Mouse (Mus musculus): ENCODE data around the gene Fads3.

Gene Fads3

DNA sequence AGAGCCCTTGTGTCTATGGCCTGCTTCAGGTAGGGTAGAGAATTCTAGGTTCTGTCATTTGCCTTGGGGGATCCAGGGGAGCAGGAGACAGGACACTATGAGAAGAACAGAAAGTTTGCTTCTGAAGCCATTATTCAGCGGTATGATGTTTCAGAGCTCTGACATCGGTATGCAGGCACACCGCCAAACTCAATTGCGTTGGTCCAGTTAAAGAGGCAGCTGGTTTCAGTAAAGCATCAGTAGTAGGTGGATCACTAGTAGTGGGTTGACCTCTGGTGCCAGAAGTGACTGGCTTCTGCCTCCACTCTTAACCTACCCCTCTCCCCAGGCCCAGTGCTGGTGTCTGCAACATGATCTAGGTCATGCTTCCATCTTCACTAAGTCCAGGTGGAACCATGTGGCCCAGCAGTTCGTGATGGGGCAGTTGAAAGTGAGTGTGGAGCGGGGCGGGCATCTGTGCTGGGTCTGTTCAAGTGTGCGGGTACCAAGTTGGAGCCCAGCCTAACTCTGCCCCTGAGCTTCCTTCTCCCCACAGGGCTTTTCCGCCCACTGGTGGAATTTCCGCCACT lies 12.4 kb downstream of the Fads3 start:
- no peak for DNase-seq (ENCODE audit: low spot score)

DNA sequence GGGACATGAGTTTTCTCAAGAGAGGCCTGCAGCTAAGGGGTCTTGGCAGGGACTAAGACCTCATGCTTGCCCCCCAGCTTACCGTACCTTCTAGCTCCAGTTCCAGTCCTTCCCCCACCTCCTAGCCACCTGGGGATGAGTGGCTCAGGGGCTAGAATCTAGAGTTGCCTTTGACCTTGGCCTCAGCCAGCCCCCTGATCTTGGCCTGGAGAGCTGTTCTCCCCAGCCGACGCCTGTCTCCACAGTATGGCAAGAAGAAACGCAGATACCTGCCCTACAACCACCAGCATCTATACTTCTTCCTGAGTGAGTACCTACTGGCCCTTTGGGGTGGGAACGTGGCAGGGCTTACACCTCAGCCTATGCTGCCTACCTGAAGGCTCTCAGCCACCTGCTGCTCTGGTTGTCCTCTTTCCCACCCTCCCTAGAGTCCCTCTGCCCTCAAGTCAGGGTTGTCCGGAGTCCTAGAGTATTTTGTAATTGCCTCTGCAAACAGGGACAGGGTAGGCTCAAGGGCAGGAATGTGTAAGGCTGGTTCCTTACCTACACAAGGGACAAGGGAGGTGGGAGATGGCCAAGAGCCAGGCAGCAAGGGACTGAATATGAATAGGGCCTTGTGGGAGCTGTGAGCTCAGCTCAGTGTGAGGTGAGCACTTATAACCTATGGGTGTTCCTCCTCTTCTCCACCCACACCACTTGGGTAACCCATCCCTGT lies 13.1 kb downstream of the Fads3 start:
- no peak for DNase-seq (ENCODE audit: low spot score)

DNA sequence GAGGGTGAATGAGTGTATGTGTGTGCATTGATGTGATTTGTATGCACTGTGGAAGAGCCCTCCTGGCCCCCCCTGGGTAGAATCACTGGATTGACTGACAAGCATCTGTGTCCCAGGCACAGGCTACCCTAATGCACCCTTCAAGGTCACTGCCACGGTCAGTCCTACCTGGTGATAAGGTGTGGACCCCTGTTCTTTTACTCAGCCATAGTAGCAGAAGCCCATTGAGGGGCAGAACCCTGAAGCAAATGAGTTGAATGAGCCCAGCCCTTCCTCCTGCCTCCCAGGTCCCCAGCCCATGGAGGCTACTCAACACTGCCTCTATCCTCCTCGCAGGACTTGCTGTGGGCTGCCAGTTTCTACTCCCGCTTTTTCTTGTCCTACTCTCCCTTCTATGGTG lies 13.9 kb downstream of the Fads3 start:
- DNase-seq (ENCODE audit: low spot score), result no peak

- no peak for DNase-seq (ENCODE audit: low spot score)
Measured at GRCm38 (mm10) chr19:10055783-10056660, 14.7 kb downstream of the Fads3 start.

DNA sequence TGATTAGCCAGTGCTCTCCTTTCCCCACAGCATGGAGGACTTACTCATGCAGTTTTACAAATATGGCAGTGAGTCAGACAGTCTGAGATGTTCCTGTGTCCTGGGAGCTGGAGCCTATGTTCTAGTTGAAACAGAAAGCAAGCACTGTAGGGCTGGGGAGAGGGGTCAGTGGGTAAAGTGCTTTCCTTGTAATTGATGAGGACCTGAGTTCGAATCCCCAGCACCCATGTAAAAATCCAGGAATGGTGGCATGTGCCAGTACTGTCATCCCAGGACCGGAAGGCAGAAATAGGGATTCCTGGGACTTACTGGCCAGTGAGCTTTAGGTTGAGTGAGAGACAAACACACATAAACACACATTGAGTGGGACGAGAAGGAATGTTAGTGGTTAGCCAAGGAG lies 15.3 kb downstream of the Fads3 start:
- DNase-seq (ENCODE audit: low spot score), result no peak

DNA sequence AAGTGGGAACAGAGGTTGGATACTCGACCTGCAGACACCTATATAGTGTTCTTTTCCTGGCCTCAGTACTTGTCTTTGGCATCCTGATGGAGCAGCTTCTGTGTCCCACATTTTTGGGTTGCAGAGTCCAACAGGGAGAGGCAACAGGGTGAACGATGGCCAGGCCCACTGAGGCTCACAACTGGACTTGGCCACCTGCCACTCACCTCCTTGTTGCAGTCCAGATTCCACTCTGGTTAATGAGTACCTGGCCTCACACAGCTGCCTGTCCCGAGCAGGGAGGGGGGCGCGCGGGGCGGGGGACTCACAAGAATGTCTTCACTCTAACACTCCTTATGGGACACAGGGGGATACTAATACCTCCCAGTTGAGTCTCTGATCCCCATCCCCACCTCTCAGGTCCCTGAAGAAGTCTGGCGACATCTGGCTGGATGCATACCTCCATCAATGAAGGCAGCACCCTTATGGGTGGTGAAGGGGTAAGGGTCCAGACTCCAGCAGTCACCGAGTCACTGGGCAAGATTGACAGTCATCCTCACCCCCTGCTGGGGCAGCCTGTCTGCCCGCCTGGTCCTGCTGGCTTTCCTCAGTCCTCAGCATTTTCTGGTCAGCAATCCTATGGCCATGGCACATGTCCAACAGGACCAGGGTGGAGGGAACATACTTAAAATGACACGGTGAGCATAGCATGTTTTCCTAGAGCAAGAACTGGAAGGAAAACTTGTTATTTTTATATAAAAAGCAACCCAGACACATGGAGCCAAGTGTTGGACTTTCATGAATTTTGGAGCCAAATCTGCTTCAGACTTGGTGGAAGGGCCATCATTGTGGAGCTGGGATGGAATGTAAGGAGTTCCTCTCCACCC lies 16.4 kb downstream of the Fads3 start:
- DNase-seq (ENCODE audit: low spot score), result peak; percentile 48

DNA sequence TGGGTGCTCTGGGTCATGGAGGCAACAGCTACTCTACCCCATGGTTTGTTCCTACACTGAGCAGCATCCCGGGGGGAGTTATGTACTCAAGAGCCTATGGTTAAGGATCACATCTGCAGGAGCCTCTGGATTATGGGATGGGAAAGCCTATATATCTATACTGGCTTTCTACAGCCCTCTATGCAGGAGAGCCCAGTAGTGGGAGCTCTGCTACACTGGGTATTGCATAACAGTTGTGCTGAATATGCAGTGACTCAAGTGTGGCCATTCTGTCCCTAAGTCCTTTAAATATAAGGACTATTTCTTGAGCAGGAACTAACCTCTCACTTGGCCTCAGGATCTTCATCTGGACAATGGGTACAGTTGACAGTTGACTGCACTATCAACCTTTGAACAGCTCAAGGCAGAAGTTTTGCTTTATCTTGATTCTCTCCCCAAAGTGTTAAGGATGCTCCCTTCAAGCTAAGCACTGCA lies 17.0 kb downstream of the Fads3 start:
- no peak for DNase-seq (ENCODE audit: low spot score)

GRCm38 (mm10) chr19:10058876-10059427 lies 17.6 kb downstream of the Fads3 start:
- no peak for DNase-seq (ENCODE audit: low spot score)

- peak; percentile 83 for DNase-seq (ENCODE audit: low spot score)
Measured at GRCm38 (mm10) chr19:10059911-10060567, 18.7 kb downstream of the Fads3 start.

- DNase-seq (ENCODE audit: low spot score), result no peak
Measured at GRCm38 (mm10) chr19:10060783-10061590, 19.6 kb downstream of the Fads3 start.

- no peak for DNase-seq (ENCODE audit: low spot score)
Measured at GRCm38 (mm10) chr19:10061624-10062023, 20.3 kb downstream of the Fads3 start.

DNA sequence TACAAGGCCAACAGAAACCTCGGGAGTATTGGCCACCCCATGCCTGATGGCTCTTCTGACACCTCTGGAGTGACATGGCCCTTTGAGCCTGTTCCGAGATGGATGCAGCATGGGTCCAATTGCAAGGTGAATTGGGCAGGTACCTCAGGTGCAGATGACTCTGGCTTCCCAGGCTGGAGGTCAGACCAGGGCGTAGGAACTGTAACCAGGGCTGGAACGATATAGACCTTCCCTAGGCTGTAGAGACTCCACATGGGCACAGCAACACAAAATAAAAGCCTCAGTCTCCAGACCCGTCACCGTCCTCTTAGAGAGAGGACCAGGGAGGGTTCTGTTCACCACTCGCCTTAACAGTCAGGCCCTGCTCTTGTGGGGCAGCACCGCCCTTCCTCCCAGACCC lies 20.9 kb downstream of the Fads3 start:
- DNase-seq (ENCODE audit: low spot score), result no peak

- DNase-seq (ENCODE audit: low spot score), result no peak
Measured at GRCm38 (mm10) chr19:10062862-10063261, 21.5 kb downstream of the Fads3 start.

- DNase-seq (ENCODE audit: low spot score), result no peak
Measured at GRCm38 (mm10) chr19:10064173-10065012, 23.0 kb downstream of the Fads3 start.

- DNase-seq (ENCODE audit: low spot score), result no peak
Measured at GRCm38 (mm10) chr19:10065465-10066188, 24.3 kb downstream of the Fads3 start.

DNA sequence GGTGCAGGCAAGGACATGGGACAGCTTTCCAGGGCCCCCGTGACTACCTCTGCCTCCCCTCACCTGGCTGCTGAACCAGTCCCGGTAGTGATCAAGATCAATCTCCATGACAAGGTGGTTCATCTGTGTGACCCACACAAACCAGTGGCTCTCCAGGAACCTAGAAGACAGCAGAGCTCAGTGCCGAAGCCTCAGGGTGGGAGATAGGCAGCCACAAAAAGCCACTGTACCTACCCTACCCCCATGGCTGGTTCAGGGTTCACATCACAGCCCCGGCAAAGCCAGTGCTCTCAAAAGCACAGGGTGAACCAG lies 24.8 kb downstream of the Fads3 start:
- DNase-seq (ENCODE audit: low spot score), result no peak

DNA sequence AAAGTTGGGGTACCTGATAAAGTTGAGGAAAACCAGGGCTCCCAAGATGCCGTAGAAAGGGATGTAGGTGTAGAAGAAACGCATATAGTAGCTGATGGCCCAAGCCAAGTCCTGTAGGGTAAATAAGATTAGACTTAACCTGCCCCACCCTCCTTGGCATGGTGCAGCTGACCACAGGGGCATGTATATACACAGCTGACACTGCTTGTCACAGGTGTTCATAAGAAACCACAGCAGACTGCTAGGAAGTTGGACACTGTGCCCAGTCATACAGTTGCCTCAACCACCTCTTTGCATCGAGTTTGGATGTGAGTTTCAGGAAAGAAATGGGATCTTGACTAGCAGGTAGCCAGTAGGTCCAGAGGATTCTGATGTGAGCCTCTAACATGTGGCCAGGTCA lies 25.1 kb downstream of the Fads3 start:
- DNase-seq (ENCODE audit: low spot score), result no peak

DNA sequence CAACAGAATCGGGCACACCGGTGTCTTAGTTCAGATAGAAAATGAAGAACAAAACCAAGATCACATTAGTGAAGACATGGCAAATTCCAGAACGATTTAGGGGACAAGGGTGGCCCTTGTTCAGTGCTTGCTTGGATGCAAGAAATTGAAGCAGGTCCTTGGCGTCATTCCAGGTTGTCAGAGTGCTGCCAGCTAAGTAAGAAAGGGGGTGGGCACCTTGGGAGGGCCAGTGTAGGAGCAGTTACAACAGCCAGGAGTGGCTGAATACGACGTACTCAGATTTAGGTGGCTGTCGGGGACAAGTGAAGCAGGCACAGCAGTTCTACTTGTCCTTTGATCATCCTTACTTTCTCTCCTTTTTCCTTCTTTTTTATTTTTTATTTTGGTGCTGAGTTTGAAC lies 26.3 kb downstream of the Fads3 start:
- DNase-seq (ENCODE audit: low spot score), result no peak
